Mouse (Mus musculus) MEL-GATA-1-ER (cell line): ENCODE measurements around the gene Dhx33.

ENCODE experiments used
- DNase-seq: peaks from one replicate; pipeline ENCODE4 v3.0.0-alpha.2; 2012; ENCODE audit warnings: low read depth; ENCODE audit errors: extremely low read depth

Dhx33 gene

GRCm38 (mm10) chr11:70982030-70982429 lies 22.2 kb downstream of the Dhx33 start:
- no peak for DNase-seq

- no peak for DNase-seq
Measured at GRCm38 (mm10) chr11:70980751-70981510, 23.3 kb downstream of the Dhx33 start.

GRCm38 (mm10) chr11:70980232-70980631 lies 24.0 kb downstream of the Dhx33 start:
- DNase-seq = no peak

- DNase-seq = no peak
Measured at GRCm38 (mm10) chr11:70977293-70977692, 26.9 kb downstream of the Dhx33 start.

GRCm38 (mm10) chr11:70975193-70975592 lies 29.0 kb downstream of the Dhx33 start:
- no peak for DNase-seq

- DNase-seq = no peak
Measured at GRCm38 (mm10) chr11:70973947-70974346, 30.3 kb downstream of the Dhx33 start.

GRCm38 (mm10) chr11:70972586-70972985 lies 31.7 kb downstream of the Dhx33 start:
- DNase-seq = no peak

GRCm38 (mm10) chr11:70970560-70971540 lies 33.4 kb downstream of the Dhx33 start:
- DNase-seq = peak; percentile 98

GRCm38 (mm10) chr11:70969821-70970559 lies 34.2 kb downstream of the Dhx33 start, which contains the start of the genes Nup88 and Rpain:
TSS of gene Nup88 (minus strand) at chr11:70969973.
TSS of gene Rpain (plus strand) at chr11:70970213.
- peak; percentile 96 for DNase-seq

GRCm38 (mm10) chr11:70969271-70969794 lies 34.9 kb downstream of the Dhx33 start:
- no peak for DNase-seq

- no peak for DNase-seq
Measured at GRCm38 (mm10) chr11:70964222-70964907, 39.9 kb downstream of the Dhx33 start.

- no peak for DNase-seq
Measured at GRCm38 (mm10) chr11:70960786-70961554, 43.3 kb downstream of the Dhx33 start.

- DNase-seq = no peak
Measured at GRCm38 (mm10) chr11:70954711-70955110, 49.5 kb downstream of the Dhx33 start.

GRCm38 (mm10) chr11:70944935-70945817 lies 59.1 kb downstream of the Dhx33 start:
- DNase-seq = no peak

GRCm38 (mm10) chr11:70943651-70944050 lies 60.6 kb downstream of the Dhx33 start:
- no peak for DNase-seq

GRCm38 (mm10) chr11:70942596-70942995 lies 61.6 kb downstream of the Dhx33 start:
- no peak for DNase-seq

- DNase-seq = no peak
Measured at GRCm38 (mm10) chr11:70935316-70935715, 68.9 kb downstream of the Dhx33 start.
